Mouse (Mus musculus) hindbrain, embryonic 10.5 days (tissue): ENCODE results near the gene Dmrta1. TPM values are rescaled to one million over a fixed set of nuclear protein-coding genes. Genes with fewer than 3 reads are reported as not detected.
"Not testable (repeated sequence)": the region's sequence is repeated elsewhere in the genome, so short reads cannot be mapped to it uniquely, and the experiment has no call there.

Experiments
- DNase-seq: peaks from one replicate; pipeline ENCODE4 v3.0.0-alpha.2; 2017; ENCODE audit warnings: low spot score
- H3K27ac ChIP-seq: fragments of 300-500 bp; sonication (generic); 2 replicates; pipeline ENCODE4 v1.5.1; 2016; ENCODE audit warnings: mild to moderate bottlenecking, moderate library complexity
- H3K27me3 ChIP-seq: fragments of 300-500 bp; sonication (generic); 2 replicates; pipeline ENCODE4 v1.6.1; 2016; ENCODE audit warnings: mild to moderate bottlenecking; ENCODE audit not compliant: poor library complexity, insufficient read depth, severe bottlenecking
- H3K36me3 ChIP-seq: fragments of 300-500 bp; sonication (generic); 2 replicates; pipeline ENCODE4 v1.6.1; 2016; ENCODE audit warnings: mild to moderate bottlenecking, moderate library complexity
- H3K4me1 ChIP-seq: fragments of 300-500 bp; sonication (generic); replicated peaks from 2 replicates; pipeline ENCODE4 v1.6.1; 2016; ENCODE audit warnings: mild to moderate bottlenecking
- H3K4me3 ChIP-seq: fragments of 300-500 bp; sonication (generic); 2 replicates; pipeline ENCODE4 v1.5.1; 2016; ENCODE audit warnings: mild to moderate bottlenecking, moderate library complexity
- H3K9me3 ChIP-seq: fragments of 300-500 bp; sonication (generic); 2 replicates; pipeline ENCODE4 v1.6.1; 2016; ENCODE audit warnings: mild to moderate bottlenecking, moderate library complexity
- WGBS: fragments of 180-500 bp; shearing (Covaris S2); methylation state at CpG from one replicate; pipeline ENCODE4 v1.1.7; 2016; 5-methylcytosine and 5-hydroxymethylcytosine counted together
- polyA plus RNA-seq: library from polyadenylated mRNA; unstranded; fragments of >200 nt; fragmentation: Nextera tagmentation; extraction: Ambion mirVana; gene quantifications from 2 replicates; pipeline ENCODE4 v1.2.1, GENCODE M21; 2016

The Dmrta1 gene
- polyA plus RNA-seq, 1 experiment from 2014 or later: 0.78 TPM

DNA sequence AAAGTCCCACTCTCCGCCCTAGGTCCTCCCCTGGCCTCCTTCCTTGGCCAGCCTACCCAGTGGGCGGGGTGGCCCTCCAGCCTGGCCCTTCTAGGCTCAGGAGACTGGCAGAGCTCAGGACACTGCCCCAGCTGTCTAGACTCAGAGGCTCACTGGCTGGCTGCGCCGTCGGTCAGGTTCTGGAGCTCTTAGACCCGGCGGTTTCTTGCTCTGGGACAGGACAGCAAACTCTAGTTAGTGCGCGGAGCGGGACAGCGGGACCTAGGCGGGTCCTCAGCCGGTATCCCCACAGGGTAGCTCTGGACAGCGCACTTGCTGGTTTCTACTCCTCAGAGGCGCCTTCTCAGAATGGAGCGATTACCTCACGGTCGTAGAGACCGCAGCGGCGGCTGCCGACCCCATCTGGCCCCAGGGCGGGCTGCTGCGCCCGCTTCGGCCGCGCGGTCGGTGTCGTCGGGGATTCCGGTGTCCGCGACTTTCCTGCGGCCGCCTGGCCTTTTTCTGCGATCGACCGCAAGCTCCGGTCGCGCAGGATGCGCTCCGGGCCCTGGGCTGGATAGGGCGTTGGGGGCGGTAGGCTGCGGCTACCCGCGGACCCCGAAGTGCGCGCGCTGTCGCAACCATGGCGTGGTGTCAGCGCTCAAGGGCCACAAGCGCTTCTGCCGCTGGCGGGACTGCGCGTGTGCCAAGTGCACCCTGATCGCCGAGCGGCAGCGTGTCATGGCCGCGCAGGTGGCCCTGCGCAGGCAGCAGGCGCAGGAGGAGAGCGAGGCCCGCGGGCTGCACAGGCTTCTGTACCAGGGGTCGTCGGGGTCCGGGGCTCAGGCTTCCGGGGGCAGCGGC, 8.9 kb downstream of the Dmrta1 start:
- no peaks in the 10 kb centered on the region for H3K9me3 ChIP-seq
- DNase-seq: peak; percentile 64
- peak overlapping the region; percentile 76 for H3K27ac ChIP-seq
- H3K4me3 ChIP-seq: peak overlapping the region; percentile 60
- peaks cover 64% of the 10 kb centered on the region for H3K27me3 ChIP-seq
- peaks cover 15% of the 10 kb centered on the region for H3K4me1 ChIP-seq
- no peaks in the 10 kb centered on the region for H3K36me3 ChIP-seq
- under 1% methylated on average over 78 of the region's 78 CpGs for WGBS

- H3K27me3 ChIP-seq: peaks cover 64% of the 10 kb centered on the region
- H3K4me3 ChIP-seq: peak overlapping the region; percentile 60
- peak; percentile 29 for DNase-seq
- H3K27ac ChIP-seq: peak overlapping the region; percentile 76
- H3K4me1 ChIP-seq: peaks cover 15% of the 10 kb centered on the region
- H3K36me3 ChIP-seq: no peaks in the 10 kb centered on the region
- H3K9me3 ChIP-seq: no peaks in the 10 kb centered on the region
- 3% methylated on average over 16 of the region's 16 CpGs for WGBS
Measured at GRCm38 (mm10) chr4:89688804-89689497, 9.7 kb downstream of the Dmrta1 start.

GRCm38 (mm10) chr4:89691936-89692335, 12.7 kb downstream of the Dmrta1 start:
- Histone ChIP-seq H3K4me3 (no peak overlapping the region), H3K27me3 (peaks cover 53% of the 10 kb centered on the region), H3K27ac (no peak overlapping the region), H3K9me3 (no peaks in the 10 kb centered on the region), H3K4me1 (peaks cover 15% of the 10 kb centered on the region), H3K36me3 (no peaks in the 10 kb centered on the region)
- DNase-seq: no peak
- 90% methylated on average over 6 of the region's 6 CpGs for WGBS

GRCm38 (mm10) chr4:89692780-89693179, 13.5 kb downstream of the Dmrta1 start:
- H3K9me3 ChIP-seq: no peaks in the 10 kb centered on the region
- H3K4me1 ChIP-seq: peaks cover 14% of the 10 kb centered on the region
- H3K4me3 ChIP-seq: no peak overlapping the region
- no peaks in the 10 kb centered on the region for H3K36me3 ChIP-seq
- no peak for DNase-seq
- 26% methylated on average over 1 of the region's 1 CpGs for WGBS
- H3K27ac ChIP-seq: no peak overlapping the region
- peaks cover 44% of the 10 kb centered on the region for H3K27me3 ChIP-seq

DNA sequence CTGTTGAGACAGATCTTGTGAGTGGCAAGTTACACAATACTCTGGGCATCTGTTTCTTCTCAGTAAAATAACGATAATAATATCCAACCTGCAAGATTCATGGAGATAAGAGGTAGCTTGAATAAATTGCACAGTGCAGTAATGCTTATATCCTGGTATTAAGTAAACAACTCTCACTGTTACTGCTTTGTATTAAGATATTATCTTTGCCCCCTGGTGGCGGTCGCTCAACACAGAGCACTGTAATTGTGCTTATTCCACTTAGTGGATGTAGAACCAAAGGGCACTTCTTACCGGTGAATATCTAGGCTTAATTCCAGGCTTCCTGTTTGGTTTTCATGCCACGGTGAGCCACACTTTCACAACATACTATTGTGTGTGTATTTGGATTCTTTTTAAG, 16.4 kb downstream of the Dmrta1 start:
- Histone ChIP-seq H3K27ac (no peak overlapping the region), H3K27me3 (peaks cover 16% of the 10 kb centered on the region; the same call in 1 of the 2 replicates), H3K4me3 (no peak overlapping the region), H3K36me3 (no peaks in the 10 kb centered on the region), H3K4me1 (no peaks in the 10 kb centered on the region), H3K9me3 (no peaks in the 10 kb centered on the region)
- 73% methylated on average over 5 of the region's 5 CpGs for WGBS
- no peak for DNase-seq

DNA sequence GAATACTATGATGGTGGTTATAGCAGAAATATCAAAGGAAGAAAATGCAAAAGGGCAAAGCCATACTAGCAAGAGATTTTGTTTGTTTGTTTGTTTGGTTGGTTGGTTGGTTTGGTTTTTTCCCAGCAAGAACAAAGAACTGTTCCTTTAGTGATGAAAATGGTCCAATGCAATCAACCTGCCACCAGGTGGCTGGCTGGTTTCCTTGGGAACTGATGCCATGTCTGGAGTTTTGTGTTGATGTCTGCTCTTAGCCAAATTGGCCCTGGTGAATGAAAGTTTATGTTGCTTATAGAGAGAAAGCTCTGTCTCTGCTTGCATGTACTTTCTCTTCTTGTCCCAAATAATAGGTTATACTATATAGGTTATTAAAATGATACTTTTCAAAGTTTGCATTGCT, 18.7 kb downstream of the Dmrta1 start:
- Histone ChIP-seq H3K4me1 (no peaks in the 10 kb centered on the region), H3K27ac (no peak overlapping the region)

GRCm38 (mm10) chr4:89723526-89724190, 44.4 kb downstream of the Dmrta1 start:
- not testable (repeated sequence) for H3K27me3 ChIP-seq, H3K36me3 ChIP-seq, H3K4me1 ChIP-seq, DNase-seq, H3K9me3 ChIP-seq, H3K27ac ChIP-seq, H3K4me3 ChIP-seq
- WGBS: 83% methylated on average over 1 of the region's 1 CpGs

More for the DNA sequence above, 18.7 kb downstream of the Dmrta1 start:
- Histone ChIP-seq H3K27me3 (no peaks in the 10 kb centered on the region), H3K4me3 (no peak overlapping the region), H3K36me3 (no peaks in the 10 kb centered on the region), H3K9me3 (no peaks in the 10 kb centered on the region)
- DNase-seq: no peak
